Mouse (Mus musculus) thymus, postnatal 4 days (tissue): ENCODE results near the gene Rai1.

Experiments used
- DNase-seq: peaks from one replicate; pipeline ENCODE4 v3.0.0; 2021

Gene Rai1

DNA sequence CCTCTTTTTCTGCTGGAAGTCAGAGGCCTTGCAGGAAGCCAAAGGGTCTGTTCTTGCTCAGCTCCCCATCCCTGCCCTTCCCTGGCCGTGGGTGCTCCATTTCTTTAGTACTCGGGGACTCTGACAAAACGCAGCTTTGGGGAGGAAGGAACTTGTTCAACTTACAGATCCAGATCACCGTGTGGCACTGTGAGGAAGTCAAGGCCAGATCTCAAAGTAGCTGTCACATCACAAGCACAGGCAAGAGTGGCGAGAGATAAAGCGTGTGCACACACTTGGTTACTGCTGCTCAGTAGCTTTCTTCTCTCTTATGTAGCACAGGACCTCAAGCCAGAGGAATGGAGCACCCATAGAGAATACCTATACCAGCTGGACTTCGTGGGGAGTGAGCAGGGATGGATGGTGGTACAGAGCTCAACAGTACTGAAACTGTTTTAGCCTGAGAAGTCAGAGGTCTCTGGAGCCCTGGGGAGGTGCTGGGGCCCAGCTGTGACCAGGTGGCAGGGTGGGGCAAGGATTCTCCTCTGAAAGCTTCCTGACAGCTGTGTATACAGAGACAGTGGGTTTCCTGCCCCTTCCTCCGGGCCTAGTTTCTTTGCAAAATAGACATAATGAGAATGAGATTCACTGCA is 5.1 kb upstream of the Rai1 start:
- peak; percentile 82 for DNase-seq

DNA sequence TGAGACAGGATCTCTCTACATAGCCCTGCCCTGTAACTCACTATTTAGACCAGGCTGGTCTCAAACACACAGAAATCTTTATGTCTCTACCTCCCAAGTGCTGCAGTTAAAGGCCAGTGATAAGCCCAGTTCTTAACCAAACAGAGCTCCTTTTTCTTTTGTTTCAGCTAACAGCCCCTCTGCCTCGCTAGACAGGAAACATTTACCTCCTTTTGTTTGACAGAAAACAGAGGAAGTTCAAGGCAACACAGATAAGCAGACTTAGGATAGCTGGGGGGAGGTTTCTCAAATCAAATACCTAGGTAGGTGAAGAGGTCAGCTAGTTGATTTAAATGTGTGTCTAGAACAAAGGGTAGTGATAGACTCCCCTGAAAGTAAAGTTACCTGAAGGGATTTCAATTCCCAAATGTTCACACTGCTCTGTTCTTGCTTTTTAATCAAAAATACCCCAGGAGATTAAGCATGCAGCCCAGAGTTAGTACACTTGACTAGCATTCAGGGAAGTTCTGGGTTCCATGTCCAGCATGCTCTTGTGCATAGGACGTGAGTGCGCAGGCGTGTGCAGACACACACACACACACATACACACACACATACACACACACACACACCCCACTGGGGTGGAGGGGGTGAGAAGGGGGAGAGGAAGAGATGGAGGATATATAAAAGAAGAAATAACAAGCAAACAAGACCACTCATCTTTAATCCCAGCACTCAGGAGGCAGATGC is 3.8 kb upstream of the Rai1 start:
- no peak for DNase-seq

DNA sequence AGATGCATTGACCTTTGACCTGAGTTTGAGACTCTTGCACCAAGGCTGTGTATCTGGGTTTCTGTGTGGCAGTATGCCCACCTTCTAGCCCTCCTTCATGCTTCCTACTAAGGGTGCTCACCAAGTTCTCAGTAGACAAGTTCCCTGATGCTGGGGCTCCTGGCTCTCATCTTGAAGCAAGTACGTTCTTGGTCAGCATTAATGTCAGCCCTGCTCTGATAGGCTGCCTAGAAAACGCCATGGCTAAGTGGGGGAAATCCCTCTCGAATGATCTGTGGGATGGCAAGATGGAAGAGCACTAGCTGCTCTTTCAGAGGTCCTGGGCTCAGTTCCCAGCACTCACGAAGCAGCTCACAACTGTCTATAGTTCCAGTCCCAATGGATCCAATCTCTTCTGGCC is 2.8 kb upstream of the Rai1 start:
- DNase-seq, result no peak

DNA sequence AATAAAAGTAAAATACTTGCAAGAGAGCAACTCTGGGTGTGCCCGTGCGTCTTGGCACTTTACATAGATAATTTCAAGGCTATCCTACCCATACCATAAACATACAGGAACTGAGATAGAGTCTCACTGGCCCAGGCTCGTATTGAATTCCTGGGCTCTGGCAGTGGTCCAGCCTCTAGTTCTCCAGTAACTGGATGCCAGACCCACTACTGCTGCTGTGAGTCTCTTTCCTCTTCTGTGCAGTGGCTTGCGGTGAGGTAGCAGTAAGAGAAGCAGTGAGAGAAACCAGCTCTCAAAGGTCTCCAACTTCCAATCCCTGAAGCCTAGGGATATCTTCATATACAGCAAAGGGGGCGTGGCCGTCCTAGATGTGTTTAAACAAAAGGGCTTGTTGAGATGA is 2.1 kb upstream of the Rai1 start:
- DNase-seq, result no peak

DNA sequence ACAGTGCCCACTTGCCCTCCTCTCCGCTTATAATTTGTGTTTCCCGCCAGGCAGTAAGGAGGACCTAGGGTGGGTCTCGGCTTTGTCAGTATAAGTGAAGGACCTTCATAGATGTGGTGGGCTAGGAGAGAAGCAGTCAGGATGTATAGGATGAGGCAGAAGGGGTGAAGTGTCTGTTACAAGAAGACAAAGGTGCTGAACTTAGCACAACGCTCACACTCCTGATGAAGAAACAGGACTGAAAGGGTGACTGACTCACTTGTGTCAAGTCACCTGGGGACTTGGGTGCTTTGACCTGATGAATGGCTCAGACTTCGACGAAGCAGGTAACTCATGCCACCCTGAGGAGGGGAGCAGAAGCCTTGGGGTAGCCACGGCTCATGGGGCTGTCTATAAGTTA is 1.2 kb upstream of the Rai1 start:
- DNase-seq, result no peak

DNA sequence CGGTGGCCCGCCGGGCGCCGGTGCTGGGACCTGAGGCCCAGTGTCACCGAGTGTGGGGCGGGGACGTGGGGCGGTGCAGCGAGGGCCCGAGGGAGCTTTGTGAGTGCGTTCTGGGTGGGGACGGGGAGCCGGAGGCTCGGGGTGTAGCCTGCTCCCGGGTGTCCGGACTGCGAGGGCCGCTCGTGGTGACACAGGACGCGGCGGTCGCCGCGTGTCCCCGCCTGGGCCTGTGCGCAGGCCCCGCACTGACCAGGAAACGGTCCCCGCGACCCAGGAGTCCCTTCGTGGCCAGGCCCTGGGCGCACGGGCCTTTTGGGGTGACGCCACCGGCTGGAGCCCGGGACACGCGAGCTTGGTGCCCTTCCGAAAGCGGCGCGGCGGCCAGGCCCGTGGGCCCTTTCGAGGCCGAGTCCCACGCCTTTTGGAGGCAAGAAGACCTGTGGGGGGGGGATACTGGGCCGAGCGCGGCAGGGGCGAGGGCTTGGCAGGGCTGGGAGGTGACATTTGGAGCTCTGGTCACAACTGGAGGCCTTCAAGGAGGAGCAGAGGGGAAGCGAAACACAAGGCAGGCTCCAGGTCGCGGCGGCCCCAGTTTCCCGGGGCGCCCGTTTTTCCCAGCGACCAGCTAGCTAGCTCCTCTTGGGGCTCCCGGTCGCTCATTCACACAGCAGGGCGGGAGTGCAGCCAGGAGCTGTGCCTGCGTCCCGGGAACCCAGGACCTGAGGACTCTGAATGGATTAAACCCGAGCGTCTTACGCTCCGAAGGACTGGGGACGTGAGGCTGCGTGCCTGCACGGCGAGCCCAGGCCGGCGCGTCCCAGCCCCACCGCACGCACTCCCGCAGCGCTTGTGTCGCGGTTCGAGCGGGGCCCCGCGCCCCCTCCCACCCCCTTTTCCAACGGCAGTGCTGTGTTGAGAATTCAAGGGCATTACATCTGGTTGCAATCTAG is 1.1 kb downstream of the Rai1 start:
- DNase-seq, result peak; percentile 80

DNA sequence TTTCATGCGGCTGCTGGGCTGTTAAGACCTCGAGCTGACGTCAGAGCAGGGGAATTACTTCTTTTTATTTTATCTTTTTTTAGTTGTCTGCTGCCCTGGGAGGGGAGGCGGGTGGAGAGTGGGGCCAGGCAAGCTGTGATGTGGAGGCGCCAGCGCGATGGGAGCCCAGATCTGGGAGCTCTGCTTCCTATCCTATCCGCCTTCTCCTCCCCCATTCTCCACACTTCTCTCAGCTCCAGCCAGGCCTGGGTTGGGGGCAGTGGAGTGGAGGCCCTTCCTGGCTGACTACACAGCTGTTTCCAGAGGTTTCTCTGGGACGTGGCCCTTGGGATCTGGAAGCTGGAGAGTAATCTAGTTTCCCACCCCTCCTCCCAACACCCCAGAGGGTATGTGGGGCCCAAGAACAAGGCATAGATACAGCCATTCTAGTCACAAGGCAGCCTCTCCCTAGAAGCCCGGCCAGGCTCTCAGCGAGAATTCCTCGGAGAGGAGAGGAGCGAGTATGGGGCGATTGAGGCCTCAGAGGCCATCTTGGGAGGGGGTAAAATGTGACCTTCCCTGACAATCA is 1.8 kb downstream of the Rai1 start:
- DNase-seq, result peak; percentile 62

DNA sequence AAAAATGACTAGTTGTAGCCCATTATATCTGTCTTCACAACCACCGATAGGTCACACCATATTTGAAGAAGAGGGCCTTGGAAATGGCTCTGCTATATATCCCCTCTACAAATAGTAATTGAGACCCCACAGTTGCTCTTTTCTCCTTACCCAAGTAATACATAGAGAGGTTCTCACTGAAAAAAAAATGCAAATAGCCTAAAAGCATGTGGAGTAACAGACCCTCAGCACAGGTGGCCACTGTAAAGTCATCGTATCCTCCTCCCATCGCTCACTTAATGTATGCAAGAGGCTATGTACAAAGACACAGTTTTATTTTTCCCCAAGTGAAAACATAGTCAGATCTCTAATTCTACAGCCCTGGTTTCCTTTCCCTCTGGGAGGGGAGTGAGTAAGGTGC is 2.6 kb downstream of the Rai1 start:
- no peak for DNase-seq

DNA sequence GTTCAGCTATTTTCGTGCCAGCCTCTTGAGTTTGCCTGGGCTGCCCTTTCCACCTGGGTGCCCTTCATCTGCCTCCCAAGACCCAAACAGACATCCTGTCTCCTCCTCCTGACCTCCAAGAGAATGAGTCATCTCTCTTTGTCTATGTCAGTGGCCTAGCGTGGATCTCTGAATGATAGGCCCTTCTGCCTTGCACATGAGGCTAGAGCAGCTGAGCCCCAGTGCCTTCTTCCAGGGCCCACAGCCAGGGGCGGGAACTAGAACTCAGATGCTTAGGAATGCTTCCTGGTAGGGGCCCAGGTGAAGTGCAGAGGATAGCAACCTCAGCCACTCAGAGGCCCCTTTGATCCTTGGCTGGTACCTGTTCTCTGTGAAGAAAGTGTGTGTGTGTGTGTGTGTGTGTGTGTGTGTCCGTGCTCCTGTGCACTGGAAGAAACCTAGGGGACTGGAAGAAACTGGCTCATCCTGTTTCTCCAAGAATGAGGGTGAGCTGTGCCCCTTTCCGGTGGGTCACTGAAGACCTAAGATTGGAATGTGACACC is 3.9 kb downstream of the Rai1 start:
- no peak for DNase-seq

DNA sequence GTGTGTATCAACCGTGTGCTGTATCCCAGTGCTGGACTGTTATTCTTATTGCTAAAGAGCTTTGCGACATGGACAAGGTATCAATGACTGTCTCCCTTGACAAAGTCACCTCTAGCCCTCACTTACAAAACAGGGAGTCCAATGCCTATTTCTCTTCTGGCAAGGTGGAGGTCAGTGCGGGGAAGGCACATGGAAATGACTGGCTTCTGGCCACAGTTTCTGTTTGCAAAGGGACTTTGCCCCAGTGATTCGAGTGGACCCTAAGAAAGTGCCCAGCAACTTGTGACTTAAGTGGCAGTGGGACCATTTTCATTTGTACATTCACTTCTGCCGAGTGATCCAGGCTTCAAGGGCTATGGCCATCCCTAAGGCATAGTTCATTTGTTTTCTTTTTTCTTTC is 5.6 kb downstream of the Rai1 start:
- DNase-seq, result no peak

DNA sequence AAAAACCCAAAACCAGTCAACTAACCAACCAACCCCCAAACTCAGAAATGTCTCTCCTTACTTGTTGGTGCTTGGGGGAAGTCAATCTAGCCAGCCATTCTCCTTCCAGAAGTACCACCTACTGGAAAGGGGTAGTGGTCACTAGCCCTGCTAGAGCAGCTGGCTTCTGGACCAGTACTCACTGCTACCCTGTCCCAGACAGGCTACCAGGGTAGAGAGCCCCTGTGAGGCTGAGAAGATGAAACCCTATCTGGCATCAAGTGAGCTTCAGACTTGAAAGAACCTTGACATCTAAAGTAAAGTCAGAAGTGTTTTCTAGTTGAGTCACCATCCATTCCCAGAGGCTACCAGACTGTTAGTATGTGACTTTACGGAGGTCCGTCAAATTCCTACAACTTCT is 6.8 kb downstream of the Rai1 start:
- DNase-seq, result no peak

DNA sequence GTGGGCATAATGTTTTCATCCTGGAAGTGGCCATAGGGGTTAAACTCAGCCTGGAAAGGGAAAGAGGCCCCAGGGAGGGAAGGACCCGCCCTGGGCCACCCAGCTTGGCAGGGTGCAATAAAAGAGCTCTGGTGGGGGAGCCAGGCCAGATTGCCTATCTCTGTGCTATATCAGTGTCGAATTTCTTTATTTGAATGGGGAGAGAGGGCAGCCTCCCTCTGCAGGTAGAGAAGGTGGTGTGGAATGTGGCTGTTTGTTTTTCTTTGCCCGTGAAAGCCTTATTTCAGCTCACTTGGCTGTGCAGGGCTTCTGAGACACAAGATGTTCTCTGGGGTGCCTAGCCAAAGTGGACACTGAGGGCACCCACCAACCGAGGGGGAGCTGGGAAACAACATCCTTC is 8.8 kb downstream of the Rai1 start:
- no peak for DNase-seq

DNA sequence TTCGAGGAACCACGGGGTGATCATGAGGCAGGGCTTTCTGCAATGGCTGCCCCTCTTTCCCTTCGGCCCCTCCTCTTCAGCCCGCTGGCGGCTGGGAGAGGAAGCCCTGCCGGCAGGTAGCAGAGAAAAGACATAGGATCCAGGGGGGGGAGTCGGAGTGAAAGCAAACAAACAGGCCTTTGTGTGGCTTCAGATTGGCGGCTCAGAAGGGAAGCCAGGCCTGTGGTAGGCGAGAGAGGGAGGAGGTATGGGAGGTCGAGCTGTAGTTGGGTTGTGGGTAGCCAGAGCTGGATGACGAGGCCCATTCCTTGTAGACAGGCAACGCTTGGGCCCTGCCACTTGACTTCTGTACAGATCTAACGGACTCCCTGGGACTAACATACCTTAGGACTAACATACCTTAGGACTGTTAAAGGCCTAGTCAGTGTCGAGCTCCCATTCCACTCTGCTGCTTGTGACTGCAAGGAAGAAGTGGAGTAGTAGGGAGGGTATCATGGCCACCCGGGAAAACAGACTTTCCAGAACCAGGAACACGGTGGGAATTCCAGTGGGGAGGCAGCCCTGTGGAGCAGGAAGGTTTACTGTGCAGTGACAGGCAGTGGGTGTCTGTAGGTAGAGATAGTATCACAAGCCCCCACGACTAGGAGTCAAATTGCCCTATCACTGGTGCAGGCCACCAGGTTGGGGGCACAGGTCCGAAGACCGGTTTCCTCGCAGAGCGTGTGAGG is 9.6 kb downstream of the Rai1 start:
- peak; percentile 77 for DNase-seq

DNA sequence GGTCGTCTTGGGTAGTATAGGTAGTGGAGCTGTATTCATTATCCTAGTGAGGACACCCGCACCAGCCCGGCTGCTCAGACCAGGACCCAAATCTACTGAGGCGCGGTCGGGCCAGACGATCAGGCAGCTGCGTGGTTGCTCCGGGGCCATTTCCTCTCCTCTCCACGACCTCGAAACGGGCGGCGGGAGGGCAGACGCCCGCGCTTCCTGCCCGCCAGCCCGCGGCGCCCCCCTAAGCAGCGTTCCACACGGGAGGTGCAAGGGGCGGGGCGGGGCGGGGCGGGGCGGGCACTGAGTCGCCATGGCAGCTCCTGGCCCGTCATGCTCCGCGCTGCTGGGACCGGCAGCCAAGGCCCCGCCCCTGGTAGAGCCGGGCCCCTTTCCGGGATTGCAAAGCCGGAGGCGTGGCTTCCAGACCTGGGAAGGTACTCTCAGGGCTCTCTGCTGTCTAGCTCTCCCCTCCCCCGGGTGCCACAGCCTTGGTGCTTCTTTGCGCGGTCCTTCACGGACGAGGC is 10.3 kb downstream of the Rai1 start:
- peak; percentile 97 for DNase-seq

DNA sequence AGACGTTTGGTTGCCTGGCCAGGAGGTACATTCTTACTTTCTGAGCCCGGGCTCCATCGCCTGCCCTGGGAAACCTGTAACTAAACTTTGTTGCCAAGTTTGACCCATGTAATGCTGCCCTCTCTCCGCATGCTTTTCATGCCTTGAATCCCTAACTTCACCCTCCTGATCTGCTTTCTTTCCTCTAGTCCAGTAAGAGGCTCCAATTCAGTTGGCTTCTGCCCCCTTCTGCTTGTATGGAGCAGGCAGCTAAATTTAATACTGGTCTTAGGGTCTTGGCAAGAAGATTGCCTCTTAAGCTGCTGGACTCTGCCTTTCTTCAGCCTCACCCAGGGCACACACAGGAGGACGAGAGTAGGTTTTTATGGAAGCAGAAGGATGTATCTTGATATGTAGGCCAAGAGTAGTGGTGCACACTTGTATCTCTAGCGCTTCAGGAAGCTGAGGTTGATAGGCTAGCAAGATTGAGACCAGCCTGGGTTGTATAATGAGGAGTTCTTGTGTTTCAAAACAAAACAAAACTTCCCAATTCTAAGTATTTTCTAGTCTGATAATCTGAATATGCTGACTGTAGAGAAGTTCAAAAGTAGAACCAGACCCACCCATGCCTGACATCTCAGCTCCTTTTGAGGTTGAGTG is 10.9 kb downstream of the Rai1 start:
- no peak for DNase-seq

DNA sequence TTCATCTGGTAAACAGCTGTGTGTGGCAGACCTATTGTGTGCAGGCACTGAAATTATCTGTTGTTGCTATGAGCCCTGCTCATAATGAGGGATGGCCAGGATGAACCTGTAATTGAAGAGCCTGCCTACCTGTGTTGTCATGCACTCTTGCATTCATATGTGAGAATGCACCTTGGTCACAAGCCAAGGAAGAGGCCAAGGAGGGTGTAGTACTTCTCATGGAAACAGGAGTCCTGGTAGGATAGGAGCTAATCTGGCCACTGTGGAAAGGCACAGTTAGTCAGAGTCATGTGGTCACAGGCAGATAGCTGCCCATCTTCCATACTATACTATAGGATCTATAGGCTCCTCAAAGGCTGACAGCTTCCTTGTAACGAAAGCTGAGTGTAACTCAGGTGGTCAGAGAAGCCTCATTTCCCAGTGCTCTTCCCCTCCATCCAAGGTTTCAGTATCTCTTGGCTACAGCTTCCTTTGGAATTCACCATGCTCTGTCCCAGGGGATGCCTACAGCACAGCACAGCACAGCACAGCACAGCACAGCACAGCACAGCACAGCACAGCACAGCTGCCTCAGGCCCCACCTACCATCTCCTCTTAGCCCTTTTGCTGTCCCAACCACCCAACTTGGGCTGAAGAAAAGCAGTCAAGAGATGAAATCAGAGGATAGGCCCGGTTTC is 15.9 kb downstream of the Rai1 start:
- no peak for DNase-seq

DNA sequence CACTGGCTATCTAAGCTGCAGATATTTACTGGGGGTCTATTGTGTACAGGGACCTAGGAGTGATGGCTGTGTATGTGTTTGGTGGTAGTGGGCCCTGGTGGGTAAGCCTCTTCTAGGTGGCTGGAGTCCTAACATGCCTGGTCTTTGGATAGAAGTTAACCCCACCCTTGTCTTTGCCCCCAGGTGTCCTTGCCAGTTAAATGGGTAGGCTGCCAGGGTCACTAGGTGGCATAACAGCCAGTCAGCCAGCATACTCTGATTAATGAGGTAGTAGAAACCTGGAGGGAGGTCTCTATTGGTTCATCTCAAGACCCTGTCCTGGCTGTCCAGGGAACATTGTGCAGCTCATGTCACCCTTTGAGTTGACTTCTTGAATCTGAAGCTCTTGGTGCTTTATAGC is 17.8 kb downstream of the Rai1 start:
- no peak for DNase-seq

DNA sequence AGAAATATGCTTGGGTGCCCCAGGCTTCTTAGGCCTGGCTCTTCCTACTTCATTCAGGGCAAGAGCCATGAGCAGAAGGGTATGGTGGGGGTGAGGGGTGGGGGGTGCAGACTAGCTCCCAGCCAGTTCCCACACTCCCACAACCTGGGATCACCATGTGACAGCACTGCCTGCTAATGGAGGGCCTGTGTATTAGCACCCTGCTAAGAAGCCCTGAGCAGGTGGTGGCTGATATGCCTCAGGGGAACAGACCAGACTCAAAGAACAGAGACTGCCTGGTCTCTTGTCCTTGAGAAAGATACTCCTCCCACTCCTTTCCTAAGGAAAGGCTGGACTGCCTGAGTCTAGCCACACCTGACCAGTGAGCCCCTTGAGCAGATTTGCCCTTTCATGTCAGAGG is 22.2 kb downstream of the Rai1 start:
- DNase-seq, result no peak

DNA sequence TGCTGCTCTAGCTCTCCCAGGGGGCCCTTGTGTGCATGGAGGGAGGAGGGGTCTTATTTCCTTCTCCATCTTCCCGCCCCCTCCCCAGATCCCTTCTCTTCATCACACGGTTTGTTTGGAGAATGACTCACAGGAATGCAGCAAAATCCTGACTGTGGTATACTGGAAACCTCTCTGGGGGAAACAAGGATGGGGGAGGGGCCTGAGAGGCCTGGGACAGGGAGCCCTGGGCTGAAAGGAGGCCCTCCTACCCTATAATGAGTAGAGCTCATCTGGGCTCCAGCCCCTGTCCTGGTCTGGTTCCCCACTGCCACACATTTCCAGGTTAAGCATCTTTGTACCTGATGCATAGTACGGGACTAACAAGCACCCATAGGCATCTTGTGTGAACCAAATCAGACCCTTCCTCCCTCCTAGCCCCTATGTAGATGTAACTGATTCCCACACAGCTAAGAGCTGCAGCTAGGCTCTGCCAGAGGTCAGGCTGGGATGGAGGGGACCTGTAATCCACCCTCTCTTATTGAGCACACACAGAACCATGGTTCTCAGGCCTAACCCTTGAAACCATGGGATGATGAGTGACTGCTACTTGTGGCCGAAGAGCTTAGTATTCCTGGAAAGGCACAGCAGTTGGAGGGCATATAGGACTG is 23.2 kb downstream of the Rai1 start:
- no peak for DNase-seq

DNA sequence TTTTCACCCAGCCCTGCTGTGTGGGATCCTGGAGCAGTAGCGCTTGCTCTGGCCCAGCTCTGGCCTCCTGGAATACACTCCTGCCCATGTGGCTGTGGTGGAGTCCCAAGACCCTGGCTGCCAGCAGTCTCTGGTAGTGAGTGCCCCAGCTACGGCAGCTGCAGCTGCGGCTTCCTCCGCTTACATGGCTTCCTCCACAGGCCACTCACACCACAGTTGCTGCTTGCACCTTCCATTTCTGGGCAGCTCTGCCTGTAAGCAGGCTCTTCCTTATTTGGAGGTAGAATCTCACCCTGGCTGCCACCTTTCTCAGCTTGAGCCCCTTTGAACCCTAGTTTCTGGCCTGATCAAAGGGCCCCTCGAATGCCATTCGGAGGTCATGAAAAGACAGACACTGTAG is 25.7 kb downstream of the Rai1 start:
- peak; percentile 74 for DNase-seq

DNA sequence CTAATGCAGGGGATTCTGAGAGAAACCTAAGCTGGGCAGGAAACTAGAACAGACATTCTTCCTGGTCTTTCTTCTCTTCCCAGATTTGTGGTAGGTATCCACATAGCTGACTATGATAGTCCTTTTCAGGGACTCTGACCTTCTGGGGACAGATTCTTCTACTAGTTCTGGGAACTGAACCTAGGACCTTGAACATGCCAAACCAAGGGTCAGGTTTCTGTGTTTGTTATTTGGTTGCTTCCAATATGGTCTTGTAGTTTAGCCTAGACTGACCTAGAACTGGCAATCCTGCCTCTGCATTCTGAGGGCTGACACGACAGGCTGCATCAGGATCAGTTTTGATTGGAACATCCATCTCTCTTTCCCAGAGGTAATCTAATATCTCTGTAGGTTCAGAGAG is 27.2 kb downstream of the Rai1 start:
- DNase-seq, result no peak
